Mouse (Mus musculus) CH12.LX (cell line): Measurements from ENCODE around the gene Slc26a3.

ENCODE experiments used
- CTCF ChIP-seq, 2 experiments: IDR thresholded peaks in 1 of 2; conservative IDR thresholded peaks in 1 of 2; 2 replicates each; pipeline ENCODE4 v1.5.1; 2011 to 2012; ENCODE audit warnings: low read depth in 2 of 2, low read length in 2 of 2, improper control_type of control experiment in 1 of 2, inconsistent platforms in 1 of 2, mild to moderate bottlenecking in 1 of 2, moderate library complexity in 1 of 2
- EP300 ChIP-seq: IDR thresholded peaks from 2 replicates; pipeline ENCODE4 v1.6.1; 2011; ENCODE audit warnings: low read length, improper control_type of control experiment
- MAX ChIP-seq: IDR thresholded peaks from 2 replicates; pipeline ENCODE4 v1.6.1; 2011; ENCODE audit warnings: low read length, improper control_type of control experiment
- MYC ChIP-seq: IDR thresholded peaks from 2 replicates; pipeline ENCODE4 v1.6.1; 2011; ENCODE audit warnings: low read depth, mild to moderate bottlenecking, improper control_type of control experiment, low read length
- POLR2A ChIP-seq: IDR thresholded peaks from 2 replicates; pipeline ENCODE4 v1.6.1; 2011; ENCODE audit warnings: low read depth, mild to moderate bottlenecking, improper control_type of control experiment, low read length
- POLR2AphosphoS2 ChIP-seq: IDR thresholded peaks from 2 replicates; pipeline ENCODE4 v1.6.1; 2011; ENCODE audit warnings: low read depth, low read length, improper control_type of control experiment

DNA sequence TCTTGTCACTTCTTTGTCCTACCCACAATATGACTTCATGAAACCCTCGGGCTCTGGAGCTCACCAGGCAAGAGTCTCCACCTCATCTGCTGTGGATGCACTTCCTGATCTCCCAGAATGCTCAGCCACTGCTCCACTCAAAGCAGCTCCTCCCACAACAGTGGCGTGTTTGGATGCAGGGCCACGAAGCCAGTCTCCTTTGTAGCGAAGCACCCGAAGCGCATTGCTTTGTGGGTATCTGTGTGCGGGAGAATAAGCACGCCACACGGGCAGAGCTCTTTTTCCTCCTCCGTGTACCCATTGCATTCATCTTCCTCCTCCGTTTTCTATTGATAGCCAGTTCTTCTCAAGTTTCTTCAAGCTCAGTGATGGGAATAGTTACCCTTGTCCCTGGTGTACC is 13.4 kb upstream of the Slc26a3 start:
- TF ChIP-seq POLR2A (no peak), CTCF (conservative IDR thresholded peaks at IDR 0.05 in 1 of 2, IDR thresholded peaks at IDR 0.05 in 1 of 2; ENCODE audit: low read depth in 2 of 2, low read length in 2 of 2) (no peak), EP300 (no peak), MYC (no peak), MAX (no peak), POLR2AphosphoS2 (no peak)
